Mouse (Mus musculus) lung, embryonic 14.5 days (tissue): Measurements from ENCODE around the gene Amigo2. TPM values are rescaled to one million over a fixed set of nuclear protein-coding genes. Genes with fewer than 3 reads are reported as not detected.
A peak's percentile ranks its signal among the peaks of the same experiment; 100 is the strongest.

Experiments used
- ATAC-seq: fragments of 200-750 bp; cut with Nextera tagmentation; 2 replicates; pipeline ENCODE4 v1.8.0; 2017; ENCODE audit warnings: mild to moderate bottlenecking, moderate TSS enrichment, moderate library complexity; ENCODE audit not compliant: insufficient read depth
- DNase-seq: peaks from one replicate; pipeline ENCODE4 v3.0.0-alpha.2; 2015
- H3K27ac ChIP-seq: fragments of 300-500 bp; sonication (generic); 2 replicates; pipeline ENCODE4 v1.5.1; 2014; ENCODE audit warnings: low read depth, mild to moderate bottlenecking, moderate library complexity
- H3K27me3 ChIP-seq: fragments of 300-500 bp; sonication (generic); 2 replicates; pipeline ENCODE4 v1.6.1; 2014; ENCODE audit warnings: low read length, control low read depth; ENCODE audit not compliant: insufficient read depth
- H3K36me3 ChIP-seq: fragments of 300-500 bp; sonication (generic); 2 replicates; pipeline ENCODE4 v1.6.1; 2014; ENCODE audit warnings: control low read depth; ENCODE audit not compliant: insufficient read depth
- H3K4me1 ChIP-seq: fragments of 300-500 bp; sonication (generic); 2 replicates; pipeline ENCODE4 v1.6.1; 2014; ENCODE audit warnings: antibody characterized with exemption, control low read depth; ENCODE audit not compliant: insufficient read depth
- H3K4me2 ChIP-seq: fragments of 300-500 bp; sonication (generic); 2 replicates; pipeline ENCODE4 v1.6.1; 2014; ENCODE audit warnings: mild to moderate bottlenecking
- H3K4me3 ChIP-seq: fragments of 300-500 bp; sonication (generic); 2 replicates; pipeline ENCODE4 v1.5.1; 2014; ENCODE audit warnings: low read depth, low read length
- H3K9ac ChIP-seq: fragments of 300-500 bp; sonication (generic); 2 replicates; pipeline ENCODE4 v1.6.1; 2014
- H3K9me3 ChIP-seq: fragments of 300-500 bp; sonication (generic); 2 replicates; pipeline ENCODE4 v1.6.1; 2016; ENCODE audit warnings: low read depth, low read length, control low read depth
- CTCF ChIP-seq: IDR thresholded peaks from 2 replicates; pipeline ENCODE4 v1.5.1; 2016; ENCODE audit warnings: antibody characterized with exemption, low read depth
- WGBS: fragments of 180-500 bp; shearing (Covaris S2); extraction: QIAGEN DNeasy Blood & Tissue Kit; methylation state at CpG from one replicate; pipeline ENCODE4 v1.1.7; 2014; 5-methylcytosine and 5-hydroxymethylcytosine counted together
- polyA plus RNA-seq: library from polyadenylated mRNA; unstranded; fragments of >200 nt; fragmentation: Nextera tagmentation; extraction: Ambion mirVana; gene quantifications from 2 replicates; pipeline ENCODE4 v1.2.1, GENCODE M21; 2014

Gene Amigo2
- polyA plus RNA-seq, 1 experiment from 2014 or later: 5.5 TPM

DNA sequence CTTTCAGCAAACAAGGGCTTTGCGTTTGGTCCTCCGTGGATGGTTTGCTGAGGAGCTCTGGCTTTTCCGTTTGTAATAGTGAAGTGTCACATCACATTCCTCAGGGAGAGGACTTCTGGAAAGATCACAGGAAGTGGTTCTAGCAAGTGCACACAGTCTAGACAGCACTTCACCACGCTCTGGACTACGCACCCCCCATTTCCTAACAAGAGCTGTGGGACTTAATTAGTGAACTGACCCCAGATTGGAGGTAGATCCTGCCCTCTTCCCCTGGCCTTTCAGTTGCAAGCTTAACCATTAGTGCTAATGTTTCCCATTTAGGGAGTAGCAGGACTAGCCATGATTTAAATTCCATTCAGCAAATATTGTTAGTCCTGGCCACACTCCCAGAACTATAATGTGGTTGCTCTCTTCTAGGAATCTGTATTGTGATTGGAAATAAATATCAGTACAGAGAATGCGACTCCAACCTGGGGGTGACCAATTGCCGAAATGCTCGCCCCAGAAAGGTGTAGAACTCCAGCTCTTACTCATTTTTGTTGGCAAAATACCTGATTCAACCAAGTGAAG lies 10.2 kb upstream of the Amigo2 start:
- Histone ChIP-seq H3K9me3 (no peaks in the 10 kb centered on the region), H3K4me1 (no peaks in the 10 kb centered on the region), H3K27me3 (no peaks in the 10 kb centered on the region), H3K9ac (no peak overlapping the region), H3K4me3 (no peak overlapping the region), H3K4me2 (no peak overlapping the region), H3K36me3 (no peaks in the 10 kb centered on the region), H3K27ac (no peak overlapping the region)
- WGBS: 56% methylated on average over 8 of the region's 8 CpGs
- ATAC-seq (no peak), DNase-seq (peak; percentile 21)
- no peak for TF ChIP-seq CTCF

DNA sequence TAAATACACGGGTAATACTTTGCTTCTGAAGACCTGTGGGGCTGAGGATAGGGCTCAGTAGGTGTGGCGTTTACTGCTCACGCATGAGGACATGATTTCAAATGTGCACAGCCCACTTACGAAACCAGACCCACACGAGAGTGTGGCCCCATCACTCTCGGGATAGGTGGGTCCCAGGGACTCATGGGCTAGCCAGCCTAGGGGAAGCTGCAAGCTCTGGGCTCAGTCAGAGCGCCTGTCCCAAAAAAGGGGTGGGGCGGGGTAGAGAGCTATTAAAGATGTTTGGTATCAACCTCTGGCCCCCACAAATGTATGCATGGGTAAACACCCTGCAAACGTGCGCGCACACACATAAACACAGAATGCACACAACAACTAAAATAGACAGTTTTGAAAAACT lies 9.3 kb upstream of the Amigo2 start:
- no peaks in the 10 kb centered on the region for H3K9me3 ChIP-seq
- WGBS: 91% methylated on average over 11 of the region's 11 CpGs
- ATAC-seq (no peak), DNase-seq (no peak)
- H3K4me3 ChIP-seq: no peak overlapping the region
- H3K27me3 ChIP-seq: no peaks in the 10 kb centered on the region
- no peak for TF ChIP-seq CTCF
- H3K36me3 ChIP-seq: no peaks in the 10 kb centered on the region
- no peak overlapping the region for H3K27ac ChIP-seq
- no peaks in the 10 kb centered on the region for H3K4me1 ChIP-seq
- no peak overlapping the region for H3K9ac ChIP-seq
- H3K4me2 ChIP-seq: no peak overlapping the region

DNA sequence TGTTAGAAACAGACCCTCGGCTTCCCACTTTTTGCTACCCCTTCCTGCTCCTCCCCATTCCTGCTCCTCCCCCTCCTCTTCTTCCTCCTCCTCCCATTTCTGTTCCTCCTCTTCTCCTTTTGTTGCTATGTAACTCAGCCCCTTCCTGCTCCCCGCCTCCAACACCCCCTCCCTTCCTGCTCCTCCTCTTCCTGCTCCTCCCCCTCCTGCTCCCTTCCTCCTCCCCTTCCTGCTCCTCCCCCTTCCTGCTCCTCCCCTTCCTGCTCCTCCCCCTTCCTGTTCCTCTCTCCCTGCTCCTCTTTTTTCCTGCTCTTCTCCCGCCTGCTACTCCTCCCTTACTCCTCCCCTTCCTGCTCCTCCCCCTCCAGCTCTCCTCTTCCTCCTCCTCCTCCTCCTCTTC lies 8.7 kb upstream of the Amigo2 start:
- WGBS: 87% methylated on average over 3 of the region's 3 CpGs

DNA sequence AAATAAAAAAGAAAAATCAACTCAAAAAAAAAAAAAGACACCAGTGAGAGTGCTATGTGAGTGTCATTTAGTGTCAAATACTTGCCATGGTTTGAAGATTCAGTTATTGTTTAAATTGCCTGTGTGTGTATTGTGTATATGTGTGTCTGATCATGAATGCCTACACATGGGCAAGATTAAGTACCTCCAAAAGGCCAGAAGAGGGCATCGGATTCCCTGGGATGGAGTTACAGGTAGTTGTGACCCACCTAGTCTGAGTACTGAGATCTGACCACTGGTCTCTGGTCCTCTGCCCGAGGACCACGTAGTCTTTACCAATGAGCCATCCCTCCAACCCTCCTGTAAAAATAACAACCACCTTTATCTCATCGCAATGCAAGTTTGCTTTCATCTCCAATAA lies 7.3 kb upstream of the Amigo2 start:
- Histone ChIP-seq H3K4me3 (no peak overlapping the region), H3K27me3 (no peaks in the 10 kb centered on the region), H3K9ac (no peak overlapping the region), H3K27ac (no peak overlapping the region), H3K4me2 (no peak overlapping the region), H3K36me3 (no peaks in the 10 kb centered on the region), H3K4me1 (no peaks in the 10 kb centered on the region), H3K9me3 (no peaks in the 10 kb centered on the region)
- 92% methylated on average over 4 of the region's 4 CpGs for WGBS
- ATAC-seq: no peak
- no peak for DNase-seq
- TF ChIP-seq CTCF: peak; percentile 19; the same call in 1 of the 2 replicates

More for the DNA sequence above, 8.7 kb upstream of the Amigo2 start:
- Histone ChIP-seq H3K27me3 (no peaks in the 10 kb centered on the region), H3K4me2 (no peak overlapping the region), H3K4me3 (no peak overlapping the region), H3K9me3 (no peaks in the 10 kb centered on the region), H3K4me1 (no peaks in the 10 kb centered on the region), H3K27ac (no peak overlapping the region), H3K9ac (no peak overlapping the region), H3K36me3 (no peaks in the 10 kb centered on the region)
- ATAC-seq: no peak
- DNase-seq: no peak
- TF ChIP-seq CTCF: no peak

DNA sequence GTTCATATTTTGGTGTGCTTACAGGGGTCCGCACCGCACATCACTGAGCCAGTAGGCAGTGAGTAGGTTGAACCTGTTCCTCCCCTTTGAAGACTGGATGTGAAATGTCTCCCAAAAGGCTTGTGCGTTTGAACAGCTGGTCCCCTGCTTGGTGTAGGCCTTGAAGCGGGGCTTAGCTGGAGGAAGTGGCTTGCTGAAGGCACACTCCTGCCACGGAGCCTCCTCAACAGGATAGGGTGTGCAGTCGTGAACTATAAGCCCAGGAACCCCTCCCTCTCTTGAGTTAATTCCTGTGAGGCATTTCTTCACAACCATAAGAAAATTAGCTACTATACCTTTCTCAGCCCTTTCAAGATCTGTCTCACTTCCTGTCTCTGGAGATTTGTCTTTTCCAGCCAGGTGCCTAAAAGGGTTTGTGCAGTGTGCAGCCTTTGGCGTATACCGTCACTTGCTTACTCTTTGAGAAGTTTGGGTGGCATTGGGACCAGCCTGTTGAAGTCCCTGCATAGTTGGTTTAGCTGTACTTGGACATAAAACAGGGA lies 5.5 kb upstream of the Amigo2 start:
- H3K4me1 ChIP-seq: no peaks in the 10 kb centered on the region
- no peak overlapping the region for H3K4me3 ChIP-seq
- WGBS: 68% methylated on average over 8 of the region's 8 CpGs
- no peak for TF ChIP-seq CTCF
- no peak overlapping the region for H3K9ac ChIP-seq
- ATAC-seq: no peak
- H3K9me3 ChIP-seq: no peaks in the 10 kb centered on the region
- no peak overlapping the region for H3K27ac ChIP-seq
- no peaks in the 10 kb centered on the region for H3K27me3 ChIP-seq
- H3K4me2 ChIP-seq: no peak overlapping the region
- no peak for DNase-seq
- no peaks in the 10 kb centered on the region for H3K36me3 ChIP-seq

DNA sequence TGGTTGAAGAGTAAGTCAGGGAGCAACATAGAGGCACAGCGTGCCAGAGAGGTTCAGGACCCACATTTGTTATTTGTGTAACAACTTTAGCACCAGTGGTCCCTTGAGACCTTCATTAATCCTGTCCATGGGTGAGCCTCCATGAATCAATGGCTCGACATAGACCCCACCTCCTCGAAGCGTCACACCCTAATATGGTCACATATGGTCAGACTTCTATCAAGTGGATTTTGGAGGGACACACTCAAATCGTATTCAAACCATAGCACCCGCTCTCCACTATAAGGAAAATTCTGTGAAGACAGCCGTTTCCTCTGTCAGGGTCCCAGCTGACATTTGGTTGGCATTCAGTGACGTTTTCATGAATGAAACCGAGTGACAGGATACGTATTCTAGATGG lies 2.2 kb upstream of the Amigo2 start:
- WGBS: 87% methylated on average over 10 of the region's 10 CpGs
- no peak overlapping the region for H3K9ac ChIP-seq
- no peak for ATAC-seq

DNA sequence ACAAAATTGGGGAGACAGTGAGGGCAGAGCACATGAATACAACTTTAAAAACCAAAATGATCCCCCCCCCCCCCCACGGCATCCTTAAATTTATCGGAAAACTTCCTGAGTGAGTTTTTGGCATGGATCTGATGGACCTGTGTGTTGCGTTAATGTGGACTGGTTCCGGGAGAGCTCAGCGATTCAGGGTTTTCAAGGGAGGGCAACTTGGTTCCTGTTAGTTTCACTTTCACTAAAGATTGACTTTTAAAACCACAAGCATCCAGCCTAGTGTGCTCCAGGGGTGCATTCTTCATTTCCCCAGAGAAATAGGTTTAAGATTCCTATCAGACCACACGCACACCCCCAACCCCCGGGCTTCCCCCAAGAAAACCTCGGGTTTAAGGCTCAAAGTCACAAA lies 1.2 kb upstream of the Amigo2 start:
- WGBS: 30% methylated on average over 8 of the region's 8 CpGs
- H3K9ac ChIP-seq: peak overlapping the region; percentile 88
- H3K27me3 ChIP-seq: peaks cover 16% of the 10 kb centered on the region
- DNase-seq (peak; percentile 51), ATAC-seq (no peak)
- H3K4me3 ChIP-seq: peak overlapping the region; percentile 71
- no peak for TF ChIP-seq CTCF
- no peaks in the 10 kb centered on the region for H3K4me1 ChIP-seq
- no peak overlapping the region; the same call in 1 of the 2 replicates for H3K27ac ChIP-seq
- H3K9me3 ChIP-seq: no peaks in the 10 kb centered on the region
- no peaks in the 10 kb centered on the region for H3K36me3 ChIP-seq
- H3K4me2 ChIP-seq: peak overlapping the region; percentile 86

More for the DNA sequence above, 2.2 kb upstream of the Amigo2 start:
- H3K36me3 ChIP-seq: no peaks in the 10 kb centered on the region
- no peak overlapping the region for H3K27ac ChIP-seq
- peaks cover 16% of the 10 kb centered on the region for H3K27me3 ChIP-seq
- DNase-seq: no peak
- H3K4me1 ChIP-seq: no peaks in the 10 kb centered on the region
- no peak overlapping the region for H3K4me3 ChIP-seq
- H3K9me3 ChIP-seq: no peaks in the 10 kb centered on the region
- no peak for TF ChIP-seq CTCF
- no peak overlapping the region for H3K4me2 ChIP-seq

DNA sequence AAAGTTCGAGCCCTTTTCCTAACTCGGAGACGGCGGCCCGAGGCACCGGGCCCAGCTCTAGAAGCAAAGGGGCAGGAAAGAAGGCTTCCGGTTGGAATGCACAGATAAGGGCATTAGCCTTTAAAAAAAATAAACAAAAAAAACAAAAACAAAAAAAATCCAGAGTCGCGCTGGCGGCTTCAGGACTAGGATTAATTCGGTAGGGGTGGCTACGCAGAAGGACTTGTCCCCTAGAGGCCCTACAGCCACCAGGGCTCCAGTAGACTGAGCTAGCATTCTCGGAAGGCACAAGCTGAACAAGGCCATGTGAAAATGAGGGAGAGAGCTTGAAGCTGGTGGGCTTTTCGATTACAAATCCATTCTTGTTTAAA lies 689 bp upstream of the Amigo2 start:
- WGBS: 1% methylated on average over 14 of the region's 14 CpGs
- peak; percentile 53; the same call in 1 of the 2 replicates for ATAC-seq
- peak; percentile 19; the same call in 1 of the 2 replicates for TF ChIP-seq CTCF

More for the DNA sequence above, 689 bp upstream of the Amigo2 start:
- no peaks in the 10 kb centered on the region for H3K4me1 ChIP-seq
- peak overlapping the region; percentile 76 for H3K27ac ChIP-seq
- no peaks in the 10 kb centered on the region for H3K9me3 ChIP-seq
- peak; percentile 73 for DNase-seq
- peak overlapping the region; percentile 86 for H3K4me2 ChIP-seq
- H3K36me3 ChIP-seq: no peaks in the 10 kb centered on the region
- H3K27me3 ChIP-seq: peaks cover 16% of the 10 kb centered on the region
- peak overlapping the region; percentile 88 for H3K9ac ChIP-seq
- H3K4me3 ChIP-seq: peak overlapping the region; percentile 71
